Mouse (Mus musculus): ENCODE measurements around the gene Kbtbd13. TPM values are rescaled to one million over a fixed set of nuclear protein-coding genes. Genes with fewer than 3 reads are reported as not detected.

The Kbtbd13 gene
- 0.66 and 1.1 TPM in 2 replicates for polyA plus RNA-seq (2014; fragmentation: Nextera tagmentation; extraction: Ambion mirVana)

DNA sequence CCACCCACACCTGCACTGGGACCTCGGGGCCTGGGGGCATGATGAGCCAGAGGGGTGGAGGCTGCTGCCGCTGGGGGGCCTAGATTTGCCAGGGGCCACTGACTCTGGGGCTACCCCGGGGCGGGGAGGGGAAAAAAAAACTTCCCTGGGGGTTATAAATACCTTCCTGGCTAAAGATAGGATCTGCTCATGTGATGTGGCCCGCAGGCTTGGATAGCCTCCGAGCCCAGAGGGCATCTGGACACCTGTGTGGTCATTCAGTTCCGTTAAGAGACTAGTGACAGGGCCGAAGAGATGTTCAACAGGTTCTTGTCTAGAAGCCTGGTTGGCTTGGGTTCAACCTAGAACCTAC lies at the start of gene Kbtbd13:
Kbtbd13 (minus strand) TSS at position 40 of the 352 bp plus-strand sequence.
- peaks cover 88% of the 10 kb centered on the region for H3K27me3 ChIP-seq (replicated peaks; ENCODE audit: control insufficient read depth, insufficient read depth, low read length)
- peak within 1 kb of the TSS; percentile 12 for H3K9ac ChIP-seq (ENCODE audit: low read length)
- 30% methylated on average over 8 of the region's 8 CpGs for WGBS
- DNase-seq (ENCODE audit: low spot score), result no peak
- peak within 1 kb of the TSS; percentile 55 for H3K4me2 ChIP-seq (ENCODE audit: low read length)
- no peaks in the 10 kb centered on the region for H3K36me3 ChIP-seq (ENCODE audit: control insufficient read depth, insufficient read depth, low read length)
- H3K27ac ChIP-seq (ENCODE audit: low read depth), result no peak within 1 kb of the TSS
- no peaks in the 10 kb centered on the region for H3K9me3 ChIP-seq (ENCODE audit: control insufficient read depth, low read length)
- no peak for ATAC-seq (replicated peaks; ENCODE audit: low FRiP score, low TSS enrichment, low read depth)
- no peaks in the 10 kb centered on the region; the same call in 1 of the 2 replicates for H3K4me1 ChIP-seq (replicated peaks; ENCODE audit: control insufficient read depth, insufficient read depth, low read length)
- peak within 1 kb of the TSS; percentile 37 for H3K4me3 ChIP-seq (ENCODE audit: low read depth, low read length)

DNA sequence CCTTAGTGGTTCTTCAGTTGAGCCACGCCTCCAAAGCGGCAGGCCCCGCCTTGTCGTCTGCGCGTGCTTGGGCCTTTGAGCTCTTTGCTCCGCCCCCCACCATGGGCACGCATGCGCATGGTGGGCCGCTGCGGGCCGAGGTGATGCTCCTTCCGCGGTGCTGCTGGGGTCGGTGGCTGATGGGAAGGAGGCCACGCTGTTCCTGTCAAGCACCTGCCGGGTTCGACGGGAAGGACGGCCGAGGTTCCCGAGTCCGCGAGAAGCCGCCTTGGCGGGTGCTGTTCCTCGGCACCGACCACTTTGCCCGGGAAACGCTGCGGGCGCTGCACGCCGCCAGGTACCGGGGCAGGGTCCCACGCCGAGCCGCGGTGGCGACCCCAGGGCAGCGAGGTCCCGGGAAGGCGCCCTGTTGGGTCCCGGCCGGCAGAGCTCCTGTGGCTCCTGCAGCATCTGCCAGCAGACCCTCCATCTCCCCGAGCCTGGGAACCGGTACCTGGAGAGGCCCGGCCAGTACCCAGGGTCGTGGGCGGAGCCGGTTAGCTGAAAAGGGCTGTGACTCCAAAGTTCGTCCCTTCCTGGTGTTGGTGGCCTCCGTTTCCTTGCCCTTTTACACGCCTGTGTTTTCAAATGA lies 44.3 kb upstream of the Kbtbd13 start, which contains the start of gene Mtfmt:
Mtfmt (plus strand) TSS at position 112 of the 631 bp plus-strand sequence.
- Histone ChIP-seq H3K9me3 (ENCODE audit: control insufficient read depth, low read length) (no peaks in the 10 kb centered on the region), H3K4me3 (ENCODE audit: low read depth, low read length) (peak within 1 kb of the TSS; percentile 92), H3K4me2 (ENCODE audit: low read length) (peak within 1 kb of the TSS; percentile 53), H3K9ac (ENCODE audit: low read length) (peak within 1 kb of the TSS; percentile 74), H3K36me3 (ENCODE audit: control insufficient read depth, insufficient read depth, low read length) (peaks cover 12% of the 10 kb centered on the region), H3K27ac (ENCODE audit: low read depth) (no peak within 1 kb of the TSS), H3K27me3 (replicated peaks; ENCODE audit: control insufficient read depth, insufficient read depth, low read length) (no peaks in the 10 kb centered on the region; the same call in 1 of the 2 replicates), H3K4me1 (replicated peaks; ENCODE audit: control insufficient read depth, insufficient read depth, low read length) (no peaks in the 10 kb centered on the region; the same call in 1 of the 2 replicates)
- ATAC-seq (replicated peaks; ENCODE audit: low FRiP score, low TSS enrichment, low read depth), result peak; percentile 85
- DNase-seq (ENCODE audit: low spot score), result peak; percentile 94
- WGBS, result under 1% methylated on average over 54 of the region's 54 CpGs

DNA sequence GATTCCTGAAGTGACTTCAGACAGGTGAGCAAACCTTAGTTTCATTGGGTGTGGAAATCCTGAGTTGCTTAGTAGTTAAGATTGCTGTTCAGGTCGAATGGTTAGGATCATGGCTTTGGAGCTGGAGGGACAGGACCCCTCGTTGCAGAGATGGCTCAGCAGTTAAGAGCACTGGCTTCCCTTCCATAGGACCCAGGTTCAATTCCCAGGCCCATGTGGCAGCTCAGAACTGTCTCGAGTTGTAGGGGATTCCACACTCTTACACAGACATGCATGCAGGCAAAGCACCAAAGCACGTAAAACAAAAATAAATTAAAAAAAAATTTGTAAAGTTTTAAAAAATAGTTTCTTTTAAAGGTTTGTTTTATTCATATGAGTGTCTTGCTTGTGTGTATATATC lies 43.8 kb upstream of the Kbtbd13 start:
- DNase-seq (ENCODE audit: low spot score) (no peak), ATAC-seq (replicated peaks; ENCODE audit: low FRiP score, low TSS enrichment, low read depth) (no peak; the same call in 1 of the 2 replicates)
- Histone ChIP-seq H3K4me2 (ENCODE audit: low read length) (no peak overlapping the region), H3K4me1 (replicated peaks; ENCODE audit: control insufficient read depth, insufficient read depth, low read length) (no peaks in the 10 kb centered on the region; the same call in 1 of the 2 replicates), H3K9ac (ENCODE audit: low read length) (no peak overlapping the region), H3K36me3 (ENCODE audit: control insufficient read depth, insufficient read depth, low read length) (0 out of 2 replicates have a peak, but pooled peaks cover 6% of the 10 kb centered on the region), H3K27me3 (replicated peaks; ENCODE audit: control insufficient read depth, insufficient read depth, low read length) (no peaks in the 10 kb centered on the region; the same call in 1 of the 2 replicates), H3K27ac (ENCODE audit: low read depth) (no peak overlapping the region), H3K9me3 (ENCODE audit: control insufficient read depth, low read length) (no peaks in the 10 kb centered on the region), H3K4me3 (ENCODE audit: low read depth, low read length) (0 out of 2 replicates have a peak overlapping the region, but pooled peaks have one; percentile 92)
- WGBS, result 73% methylated on average over 4 of the region's 4 CpGs

DNA sequence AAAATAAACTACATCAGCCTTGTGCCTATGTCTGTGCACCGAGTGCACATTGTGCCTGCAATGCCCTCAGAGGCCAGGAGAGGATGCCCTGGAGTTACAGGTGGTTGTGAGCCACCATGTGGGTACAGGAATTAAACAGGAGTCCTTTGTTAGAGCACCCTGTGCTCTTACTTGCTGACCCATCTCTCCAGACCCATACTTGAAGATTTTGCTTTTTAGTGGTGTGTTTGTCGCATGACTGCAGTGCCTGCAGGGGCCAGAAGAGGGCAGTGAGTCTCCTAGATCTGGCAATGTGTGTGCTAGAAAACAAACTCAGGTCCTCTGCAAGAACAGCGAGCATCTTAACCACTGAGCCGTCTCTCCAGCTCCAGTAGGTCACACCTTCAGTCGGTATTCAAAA lies 42.7 kb upstream of the Kbtbd13 start:
- H3K27me3 ChIP-seq (replicated peaks; ENCODE audit: control insufficient read depth, insufficient read depth, low read length), result no peaks in the 10 kb centered on the region; the same call in 1 of the 2 replicates
- no peak overlapping the region for H3K4me3 ChIP-seq (ENCODE audit: low read depth, low read length)
- WGBS, result 62% methylated on average over 5 of the region's 5 CpGs
- H3K27ac ChIP-seq (ENCODE audit: low read depth), result no peak overlapping the region
- no peaks in the 10 kb centered on the region; the same call in 1 of the 2 replicates for H3K4me1 ChIP-seq (replicated peaks; ENCODE audit: control insufficient read depth, insufficient read depth, low read length)
- DNase-seq (ENCODE audit: low spot score) (peak; percentile 60), ATAC-seq (replicated peaks; ENCODE audit: low FRiP score, low TSS enrichment, low read depth) (no peak)
- H3K9ac ChIP-seq (ENCODE audit: low read length), result no peak overlapping the region
- no peak overlapping the region for H3K4me2 ChIP-seq (ENCODE audit: low read length)
- 0 out of 2 replicates have a peak, but pooled peaks cover 4% of the 10 kb centered on the region for H3K36me3 ChIP-seq (ENCODE audit: control insufficient read depth, insufficient read depth, low read length)
- H3K9me3 ChIP-seq (ENCODE audit: control insufficient read depth, low read length), result no peaks in the 10 kb centered on the region

DNA sequence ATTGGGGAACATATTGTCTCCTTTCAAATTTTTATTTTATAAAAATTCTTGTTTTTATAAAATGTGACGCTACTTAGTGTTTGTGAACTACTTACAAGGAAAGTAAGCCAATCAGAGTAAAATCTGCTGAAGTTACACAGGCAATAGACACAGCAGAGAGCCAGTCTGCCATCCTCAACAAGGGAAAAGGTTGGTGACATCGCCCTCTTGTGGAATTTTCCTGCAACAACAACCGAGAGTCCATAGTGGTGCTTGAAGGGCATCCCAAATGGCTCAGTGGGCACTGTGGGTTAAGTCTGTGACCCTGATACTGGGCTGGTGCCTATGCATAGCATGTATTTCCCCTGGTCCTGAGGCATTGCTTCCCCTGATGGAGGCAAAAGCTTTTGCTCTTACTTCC lies 40.8 kb upstream of the Kbtbd13 start:
- Histone ChIP-seq H3K9me3 (ENCODE audit: control insufficient read depth, low read length) (no peaks in the 10 kb centered on the region), H3K36me3 (ENCODE audit: control insufficient read depth, insufficient read depth, low read length) (no peaks in the 10 kb centered on the region), H3K4me3 (ENCODE audit: low read depth, low read length) (no peak overlapping the region), H3K27me3 (replicated peaks; ENCODE audit: control insufficient read depth, insufficient read depth, low read length) (no peaks in the 10 kb centered on the region; the same call in 1 of the 2 replicates), H3K4me1 (replicated peaks; ENCODE audit: control insufficient read depth, insufficient read depth, low read length) (no peaks in the 10 kb centered on the region; the same call in 1 of the 2 replicates), H3K9ac (ENCODE audit: low read length) (no peak overlapping the region), H3K27ac (ENCODE audit: low read depth) (no peak overlapping the region), H3K4me2 (ENCODE audit: low read length) (no peak overlapping the region)
- 2% methylated on average over 3 of the region's 3 CpGs for WGBS
- peak; percentile 91 for DNase-seq (ENCODE audit: low spot score)
- no peak for ATAC-seq (replicated peaks; ENCODE audit: low FRiP score, low TSS enrichment, low read depth)

DNA sequence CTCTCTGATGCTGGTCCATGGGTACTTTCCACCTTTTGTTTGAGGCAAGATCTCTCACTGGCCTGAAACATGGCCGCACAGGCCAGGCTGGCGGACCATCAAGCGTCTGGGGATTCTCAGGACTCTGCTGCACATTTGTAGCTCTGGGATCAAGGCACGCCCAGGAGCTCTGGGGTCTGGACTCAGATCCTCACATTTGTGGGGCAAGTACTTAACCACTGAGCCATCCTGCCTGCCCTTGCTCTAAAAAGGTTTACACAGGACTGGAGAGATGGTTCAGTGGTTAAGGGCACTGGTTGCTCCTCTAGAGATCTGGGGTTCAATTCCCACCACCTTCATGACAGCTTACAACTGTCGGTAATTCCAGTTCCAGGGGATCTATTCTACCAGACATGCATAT lies 39.5 kb upstream of the Kbtbd13 start:
- no peaks in the 10 kb centered on the region for H3K36me3 ChIP-seq (ENCODE audit: control insufficient read depth, insufficient read depth, low read length)
- 87% methylated on average over 5 of the region's 5 CpGs for WGBS
- no peak overlapping the region for H3K4me2 ChIP-seq (ENCODE audit: low read length)
- H3K4me3 ChIP-seq (ENCODE audit: low read depth, low read length), result no peak overlapping the region
- no peak overlapping the region for H3K27ac ChIP-seq (ENCODE audit: low read depth)
- no peak overlapping the region for H3K9ac ChIP-seq (ENCODE audit: low read length)
- no peak for ATAC-seq (replicated peaks; ENCODE audit: low FRiP score, low TSS enrichment, low read depth)
- no peaks in the 10 kb centered on the region; the same call in 1 of the 2 replicates for H3K27me3 ChIP-seq (replicated peaks; ENCODE audit: control insufficient read depth, insufficient read depth, low read length)
- H3K4me1 ChIP-seq (replicated peaks; ENCODE audit: control insufficient read depth, insufficient read depth, low read length), result no peaks in the 10 kb centered on the region
- DNase-seq (ENCODE audit: low spot score), result no peak
- H3K9me3 ChIP-seq (ENCODE audit: control insufficient read depth, low read length), result no peaks in the 10 kb centered on the region

DNA sequence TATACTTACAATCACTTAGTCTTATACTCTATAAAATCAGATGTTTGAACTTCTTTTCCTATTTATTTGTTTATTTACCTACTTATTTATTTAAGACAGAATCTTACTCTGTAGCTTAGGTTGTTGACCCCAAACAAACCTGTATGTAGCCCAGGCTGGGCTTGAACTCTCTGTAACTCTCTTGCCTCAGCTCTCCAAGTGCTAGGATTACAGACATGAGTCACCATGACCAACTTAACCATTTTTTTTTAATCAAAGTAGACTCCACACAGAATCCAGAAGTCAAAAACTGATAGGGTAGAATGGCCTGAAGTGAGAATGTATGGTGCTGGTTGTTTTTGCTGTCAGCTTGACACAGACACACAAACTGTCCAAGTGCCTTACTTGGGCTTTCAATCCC lies 38.9 kb upstream of the Kbtbd13 start:
- no peak for ATAC-seq (replicated peaks; ENCODE audit: low FRiP score, low TSS enrichment, low read depth)

DNA sequence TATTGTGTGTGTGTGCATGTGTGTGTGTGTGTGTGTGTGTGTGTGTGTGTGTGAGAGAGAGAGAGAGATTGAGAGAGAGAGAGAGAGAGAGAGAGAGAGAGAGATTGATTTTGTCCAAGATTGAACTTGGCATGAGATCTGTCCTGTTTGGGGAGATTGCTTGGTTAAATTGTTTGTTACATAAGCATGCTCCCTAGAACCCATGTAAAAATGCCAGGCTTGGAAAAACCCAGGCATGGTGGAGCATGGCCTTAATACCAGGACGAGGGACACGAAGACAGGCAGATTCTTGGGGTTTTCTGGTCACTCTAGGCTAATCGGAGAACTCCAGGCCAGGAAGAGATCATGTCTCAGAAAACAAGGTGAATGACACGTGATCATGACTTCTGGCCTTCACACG lies 36.6 kb upstream of the Kbtbd13 start:
- ATAC-seq (replicated peaks; ENCODE audit: low FRiP score, low TSS enrichment, low read depth), result no peak
- H3K27me3 ChIP-seq (replicated peaks; ENCODE audit: control insufficient read depth, insufficient read depth, low read length), result no peaks in the 10 kb centered on the region; the same call in 1 of the 2 replicates
- H3K9me3 ChIP-seq (ENCODE audit: control insufficient read depth, low read length), result no peaks in the 10 kb centered on the region
- H3K4me3 ChIP-seq (ENCODE audit: low read depth, low read length), result no peak overlapping the region
- DNase-seq (ENCODE audit: low spot score), result no peak
- H3K4me1 ChIP-seq (replicated peaks; ENCODE audit: control insufficient read depth, insufficient read depth, low read length), result no peaks in the 10 kb centered on the region
- no peak overlapping the region for H3K9ac ChIP-seq (ENCODE audit: low read length)
- no peak overlapping the region for H3K27ac ChIP-seq (ENCODE audit: low read depth)
- no peaks in the 10 kb centered on the region for H3K36me3 ChIP-seq (ENCODE audit: control insufficient read depth, insufficient read depth, low read length)
- WGBS, result 89% methylated on average over 5 of the region's 5 CpGs
- H3K4me2 ChIP-seq (ENCODE audit: low read length), result no peak overlapping the region

More for the DNA sequence above, 38.9 kb upstream of the Kbtbd13 start:
- H3K36me3 ChIP-seq (ENCODE audit: control insufficient read depth, insufficient read depth, low read length), result no peaks in the 10 kb centered on the region
- H3K4me1 ChIP-seq (replicated peaks; ENCODE audit: control insufficient read depth, insufficient read depth, low read length), result no peaks in the 10 kb centered on the region
- DNase-seq (ENCODE audit: low spot score), result no peak
- H3K27me3 ChIP-seq (replicated peaks; ENCODE audit: control insufficient read depth, insufficient read depth, low read length), result no peaks in the 10 kb centered on the region; the same call in 1 of the 2 replicates
- no peak overlapping the region for H3K27ac ChIP-seq (ENCODE audit: low read depth)
- no peak overlapping the region for H3K9ac ChIP-seq (ENCODE audit: low read length)
- H3K4me3 ChIP-seq (ENCODE audit: low read depth, low read length), result no peak overlapping the region
- H3K4me2 ChIP-seq (ENCODE audit: low read length), result no peak overlapping the region
- no peaks in the 10 kb centered on the region for H3K9me3 ChIP-seq (ENCODE audit: control insufficient read depth, low read length)

DNA sequence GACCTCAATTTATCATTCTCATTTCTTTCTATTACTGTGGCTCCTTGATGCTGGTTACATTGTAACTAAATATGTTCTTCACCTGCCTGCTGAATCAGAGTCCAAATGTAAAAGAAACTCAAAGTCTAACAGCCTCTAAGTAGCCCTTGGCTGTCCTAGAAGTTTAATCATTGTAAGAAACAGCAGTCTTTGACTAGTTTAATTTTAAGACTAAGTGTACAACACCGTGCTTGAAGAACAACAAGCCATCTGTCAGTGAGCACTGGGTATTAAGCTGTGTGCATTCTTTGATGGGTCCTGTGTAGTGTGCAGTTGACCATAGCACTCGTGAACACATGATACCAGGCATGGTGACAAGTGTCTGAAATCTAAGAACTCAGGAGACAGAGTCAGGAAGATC lies 36.1 kb upstream of the Kbtbd13 start:
- no peak overlapping the region for H3K9ac ChIP-seq (ENCODE audit: low read length)
- no peaks in the 10 kb centered on the region for H3K4me1 ChIP-seq (replicated peaks; ENCODE audit: control insufficient read depth, insufficient read depth, low read length)
- no peaks in the 10 kb centered on the region for H3K27me3 ChIP-seq (replicated peaks; ENCODE audit: control insufficient read depth, insufficient read depth, low read length)
- no peaks in the 10 kb centered on the region for H3K36me3 ChIP-seq (ENCODE audit: control insufficient read depth, insufficient read depth, low read length)
- 78% methylated on average over 2 of the region's 2 CpGs for WGBS
- H3K4me2 ChIP-seq (ENCODE audit: low read length), result no peak overlapping the region
- H3K9me3 ChIP-seq (ENCODE audit: control insufficient read depth, low read length), result no peaks in the 10 kb centered on the region
- no peak for ATAC-seq (replicated peaks; ENCODE audit: low FRiP score, low TSS enrichment, low read depth)
- no peak overlapping the region for H3K4me3 ChIP-seq (ENCODE audit: low read depth, low read length)
- DNase-seq (ENCODE audit: low spot score), result no peak
- H3K27ac ChIP-seq (ENCODE audit: low read depth), result no peak overlapping the region

All from intestine, embryonic 14.5 days (tissue).